Mouse (Mus musculus) midbrain, embryonic 16.5 days (tissue): ENCODE measurements at regions not wholly inside any gene's neighbourhood (a gene's known extent, or its start where the extent isn't known, plus 50 kb on each side); places are given as distances from the start of the nearest gene placed in this dataset.

Experiments
- ATAC-seq: fragments of 200-750 bp; cut with Nextera tagmentation; 2 replicates; pipeline ENCODE4 v1.8.0; 2017; ENCODE audit warnings: moderate TSS enrichment
- H3K27ac ChIP-seq: fragments of 300-500 bp; sonication (generic); 2 replicates; pipeline ENCODE4 v1.5.1; 2014; ENCODE audit warnings: mild to moderate bottlenecking, low read length, mixed read lengths
- H3K27me3 ChIP-seq: fragments of 300-500 bp; sonication (generic); 2 replicates; pipeline ENCODE4 v1.6.1; 2014; ENCODE audit warnings: low read depth, low read length, mixed read lengths; ENCODE audit not compliant: control insufficient read depth, insufficient read depth
- H3K36me3 ChIP-seq: fragments of 300-500 bp; sonication (generic); 2 replicates; pipeline ENCODE4 v1.6.1; 2014; ENCODE audit warnings: mild to moderate bottlenecking, low read length, moderate library complexity, mixed read lengths; ENCODE audit not compliant: control insufficient read depth, insufficient read depth
- H3K4me1 ChIP-seq: fragments of 300-500 bp; sonication (generic); 2 replicates; pipeline ENCODE4 v1.6.1; 2014; ENCODE audit warnings: mild to moderate bottlenecking, low read length, mixed read lengths; ENCODE audit not compliant: control insufficient read depth, insufficient read depth
- H3K4me2 ChIP-seq: fragments of 300-500 bp; sonication (generic); 2 replicates; pipeline ENCODE4 v1.6.1; 2014; ENCODE audit warnings: mild to moderate bottlenecking, low read length, mixed read lengths
- H3K4me3 ChIP-seq: fragments of 300-500 bp; sonication (generic); 2 replicates; pipeline ENCODE4 v1.5.1; 2014; ENCODE audit warnings: low read depth, mild to moderate bottlenecking, low read length, moderate library complexity, mixed read lengths
- H3K9ac ChIP-seq: fragments of 300-500 bp; sonication (generic); 2 replicates; pipeline ENCODE4 v1.6.1; 2014; ENCODE audit warnings: low read depth, low read length, mixed read lengths
- H3K9me3 ChIP-seq: fragments of 300-500 bp; sonication (generic); replicated peaks from 2 replicates; pipeline ENCODE4 v1.6.1; 2014; ENCODE audit warnings: mild to moderate bottlenecking, low read length, mixed read lengths; ENCODE audit not compliant: control insufficient read depth, poor library complexity, severe bottlenecking
- WGBS: fragments of 180-500 bp; shearing (Covaris S2); extraction: QIAGEN DNeasy Blood & Tissue Kit; methylation state at CpG from one replicate; pipeline ENCODE4 v1.1.7; 2014; 5-methylcytosine and 5-hydroxymethylcytosine counted together

GRCm38 (mm10) chr8:25340729-25341128 is 516.6 kb upstream of the Adam5 start:
- Histone ChIP-seq H3K4me1 (no peaks in the 10 kb centered on the region), H3K27ac (no peak overlapping the region), H3K27me3 (no peaks in the 10 kb centered on the region), H3K4me3 (no peak overlapping the region), H3K36me3 (no peaks in the 10 kb centered on the region), H3K4me2 (no peak overlapping the region), H3K9ac (no peak overlapping the region), H3K9me3 (no peaks in the 10 kb centered on the region)
- no peak for ATAC-seq
- 81% methylated on average over 2 of the region's 2 CpGs for WGBS

GRCm38 (mm10) chr8:25332120-25332607 is 508.0 kb upstream of the Adam5 start:
- no peak overlapping the region for H3K4me3 ChIP-seq
- H3K4me2 ChIP-seq = no peak overlapping the region
- H3K27me3 ChIP-seq = no peaks in the 10 kb centered on the region
- no peaks in the 10 kb centered on the region for H3K4me1 ChIP-seq
- H3K27ac ChIP-seq = no peak overlapping the region
- no peak for ATAC-seq
- 80% methylated on average over 8 of the region's 8 CpGs for WGBS
- H3K36me3 ChIP-seq = no peaks in the 10 kb centered on the region
- H3K9ac ChIP-seq = no peak overlapping the region
- no peaks in the 10 kb centered on the region for H3K9me3 ChIP-seq

- no peaks in the 10 kb centered on the region for H3K36me3 ChIP-seq
- no peak for ATAC-seq
- H3K4me3 ChIP-seq = no peak overlapping the region
- H3K27me3 ChIP-seq = no peaks in the 10 kb centered on the region
- H3K9me3 ChIP-seq = no peaks in the 10 kb centered on the region
- WGBS = 79% methylated on average over 7 of the region's 7 CpGs
- no peak overlapping the region for H3K27ac ChIP-seq
- no peaks in the 10 kb centered on the region for H3K4me1 ChIP-seq
- no peak overlapping the region for H3K4me2 ChIP-seq
- H3K9ac ChIP-seq = no peak overlapping the region
Observed at GRCm38 (mm10) chr8:25331161-25331776, 507.1 kb upstream of the Adam5 start.

- Histone ChIP-seq H3K36me3 (no peaks in the 10 kb centered on the region), H3K27me3 (no peaks in the 10 kb centered on the region), H3K9ac (no peak overlapping the region), H3K4me1 (no peaks in the 10 kb centered on the region), H3K27ac (no peak overlapping the region), H3K4me3 (no peak overlapping the region), H3K4me2 (no peak overlapping the region), H3K9me3 (no peaks in the 10 kb centered on the region)
- no peak for ATAC-seq
- WGBS = 8% methylated on average over 1 of the region's 1 CpGs
Observed at GRCm38 (mm10) chr8:25329791-25330190, 505.6 kb upstream of the Adam5 start.

- H3K4me2 ChIP-seq = no peak overlapping the region
- no peaks in the 10 kb centered on the region for H3K36me3 ChIP-seq
- no peak overlapping the region for H3K4me3 ChIP-seq
- no peak overlapping the region for H3K27ac ChIP-seq
- H3K4me1 ChIP-seq = no peaks in the 10 kb centered on the region
- H3K9me3 ChIP-seq = no peaks in the 10 kb centered on the region
- no peaks in the 10 kb centered on the region for H3K27me3 ChIP-seq
- WGBS = 62% methylated on average over 3 of the region's 3 CpGs
- H3K9ac ChIP-seq = no peak overlapping the region
- ATAC-seq = no peak
Observed at GRCm38 (mm10) chr8:25328318-25328717, 504.1 kb upstream of the Adam5 start.

GRCm38 (mm10) chr8:25326930-25327329 is 502.8 kb upstream of the Adam5 start:
- no peaks in the 10 kb centered on the region for H3K9me3 ChIP-seq
- ATAC-seq = no peak
- 86% methylated on average over 6 of the region's 6 CpGs for WGBS
- H3K4me3 ChIP-seq = no peak overlapping the region
- no peak overlapping the region for H3K9ac ChIP-seq
- no peaks in the 10 kb centered on the region for H3K4me1 ChIP-seq
- H3K27ac ChIP-seq = no peak overlapping the region
- H3K27me3 ChIP-seq = no peaks in the 10 kb centered on the region
- no peak overlapping the region for H3K4me2 ChIP-seq
- no peaks in the 10 kb centered on the region for H3K36me3 ChIP-seq

GRCm38 (mm10) chr8:25326257-25326656 is 502.1 kb upstream of the Adam5 start:
- H3K27ac ChIP-seq = no peak overlapping the region
- H3K4me3 ChIP-seq = no peak overlapping the region
- no peaks in the 10 kb centered on the region for H3K27me3 ChIP-seq
- H3K4me1 ChIP-seq = no peaks in the 10 kb centered on the region
- no peaks in the 10 kb centered on the region for H3K36me3 ChIP-seq
- no peak overlapping the region for H3K4me2 ChIP-seq
- no peak overlapping the region for H3K9ac ChIP-seq
- peak; percentile 64 for ATAC-seq
- 48% methylated on average over 12 of the region's 12 CpGs for WGBS
- no peaks in the 10 kb centered on the region for H3K9me3 ChIP-seq

- Histone ChIP-seq H3K9ac (no peak overlapping the region), H3K36me3 (no peaks in the 10 kb centered on the region), H3K27ac (no peak overlapping the region), H3K4me1 (no peaks in the 10 kb centered on the region), H3K4me2 (no peak overlapping the region), H3K9me3 (no peaks in the 10 kb centered on the region), H3K27me3 (no peaks in the 10 kb centered on the region), H3K4me3 (no peak overlapping the region)
- no peak for ATAC-seq
- 93% methylated on average over 9 of the region's 9 CpGs for WGBS
Observed at GRCm38 (mm10) chr8:25324731-25325130, 500.6 kb upstream of the Adam5 start.

- no peak overlapping the region for H3K4me3 ChIP-seq
- no peaks in the 10 kb centered on the region for H3K4me1 ChIP-seq
- no peak overlapping the region for H3K9ac ChIP-seq
- no peak overlapping the region for H3K4me2 ChIP-seq
- ATAC-seq = no peak
- 59% methylated on average over 19 of the region's 19 CpGs for WGBS
- no peaks in the 10 kb centered on the region for H3K27me3 ChIP-seq
- no peaks in the 10 kb centered on the region for H3K36me3 ChIP-seq
- H3K9me3 ChIP-seq = no peaks in the 10 kb centered on the region
- H3K27ac ChIP-seq = no peak overlapping the region
Observed at GRCm38 (mm10) chr8:25323643-25324420, 499.7 kb upstream of the Adam5 start.
